Mouse (Mus musculus): ENCODE measurements around the gene Slf2.

DNA sequence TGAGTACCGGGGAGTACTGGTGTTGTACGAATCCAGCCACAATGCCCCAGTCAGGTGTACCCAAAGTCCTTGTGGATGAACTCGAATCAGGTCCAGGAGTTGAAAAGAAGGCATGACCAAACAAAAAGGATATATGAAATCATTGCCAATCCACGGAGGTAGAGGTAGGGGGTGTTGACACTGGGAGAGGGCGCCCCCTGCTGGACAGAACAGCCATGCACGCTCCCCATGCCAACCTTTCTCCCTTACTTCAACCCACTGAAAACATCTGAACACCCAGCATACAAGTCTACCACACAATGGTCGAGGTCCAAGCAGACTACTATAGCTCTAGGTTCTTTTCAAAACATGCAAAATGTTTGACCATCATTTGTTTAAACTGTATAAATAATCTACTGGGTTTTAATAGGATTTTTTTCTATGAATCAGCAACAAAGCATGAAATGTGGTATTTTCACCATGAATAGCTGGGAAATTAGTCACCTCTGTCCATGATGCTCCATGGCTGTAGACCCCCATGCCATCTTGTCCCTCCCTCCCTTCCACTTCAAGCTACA, 43.2 kb upstream of the Slf2 start:
- TF ChIP-seq CTCF (conservative IDR thresholded peaks at IDR 0.05 in 1 of 2, IDR thresholded peaks at IDR 0.05 in 1 of 2; ENCODE audit: low read depth in 2 of 2, low read length in 2 of 2) (peak; percentile 90 to 91), USF1 (IDR thresholded peaks at IDR 0.05; ENCODE audit: low read depth, low read length) (no peak), MAX (IDR thresholded peaks at IDR 0.05; ENCODE audit: low read length) (peak; percentile 63; the same call in 1 of the 2 replicates), POLR2A (IDR thresholded peaks at IDR 0.05; ENCODE audit: low read depth, low read length) (no peak)
